Mouse (Mus musculus): ENCODE measurements around the gene Mea1.

Gene Mea1

DNA sequence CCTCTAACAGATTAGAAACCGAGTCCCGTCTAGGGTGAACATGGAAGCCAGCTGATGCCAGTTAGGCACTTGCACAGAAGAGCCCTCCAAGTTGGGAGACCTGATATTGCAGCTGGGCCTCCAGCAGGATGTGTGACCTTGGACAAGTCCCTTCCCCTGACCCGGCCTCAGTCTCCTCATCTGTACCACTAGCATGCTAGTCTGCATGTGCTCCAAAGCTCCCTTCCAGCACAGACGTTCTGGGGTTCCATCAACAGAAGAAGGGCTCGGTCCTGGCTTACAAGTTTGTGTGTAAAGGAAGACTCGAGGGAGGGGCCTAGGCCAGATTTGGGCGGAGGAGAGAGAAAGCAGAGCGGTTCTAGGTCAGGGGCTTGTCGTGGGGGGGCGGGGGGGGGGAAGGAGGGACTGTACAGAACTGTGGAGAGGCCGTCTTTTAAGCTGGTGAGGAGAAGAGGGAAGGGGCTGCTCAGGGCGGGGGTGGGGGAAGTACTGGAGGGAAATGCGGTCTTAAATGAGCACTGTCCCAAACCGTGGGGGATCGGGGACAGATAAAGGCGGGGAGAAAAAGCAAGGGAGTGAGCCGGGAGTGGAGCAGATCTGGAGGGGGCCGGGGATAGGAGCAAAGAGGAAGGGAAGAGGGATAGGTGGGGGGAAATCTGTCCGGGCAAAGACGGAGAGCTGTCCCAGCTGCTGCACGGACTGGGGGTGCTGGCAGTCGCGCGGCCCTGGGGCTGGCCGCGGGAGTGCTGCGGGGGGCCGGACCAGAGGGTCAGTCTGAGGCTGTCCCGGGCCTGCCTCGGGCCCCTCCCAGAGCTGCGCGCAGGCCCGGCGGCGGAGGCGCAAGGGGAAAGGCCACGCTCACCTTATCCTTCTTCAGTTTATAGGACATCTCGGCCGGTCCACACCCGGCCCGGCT lies 25.6 kb downstream of the Mea1 start:
- DNase-seq (ENCODE audit: low read depth in 2 of 2, low spot score in 2 of 2): no peak

DNA sequence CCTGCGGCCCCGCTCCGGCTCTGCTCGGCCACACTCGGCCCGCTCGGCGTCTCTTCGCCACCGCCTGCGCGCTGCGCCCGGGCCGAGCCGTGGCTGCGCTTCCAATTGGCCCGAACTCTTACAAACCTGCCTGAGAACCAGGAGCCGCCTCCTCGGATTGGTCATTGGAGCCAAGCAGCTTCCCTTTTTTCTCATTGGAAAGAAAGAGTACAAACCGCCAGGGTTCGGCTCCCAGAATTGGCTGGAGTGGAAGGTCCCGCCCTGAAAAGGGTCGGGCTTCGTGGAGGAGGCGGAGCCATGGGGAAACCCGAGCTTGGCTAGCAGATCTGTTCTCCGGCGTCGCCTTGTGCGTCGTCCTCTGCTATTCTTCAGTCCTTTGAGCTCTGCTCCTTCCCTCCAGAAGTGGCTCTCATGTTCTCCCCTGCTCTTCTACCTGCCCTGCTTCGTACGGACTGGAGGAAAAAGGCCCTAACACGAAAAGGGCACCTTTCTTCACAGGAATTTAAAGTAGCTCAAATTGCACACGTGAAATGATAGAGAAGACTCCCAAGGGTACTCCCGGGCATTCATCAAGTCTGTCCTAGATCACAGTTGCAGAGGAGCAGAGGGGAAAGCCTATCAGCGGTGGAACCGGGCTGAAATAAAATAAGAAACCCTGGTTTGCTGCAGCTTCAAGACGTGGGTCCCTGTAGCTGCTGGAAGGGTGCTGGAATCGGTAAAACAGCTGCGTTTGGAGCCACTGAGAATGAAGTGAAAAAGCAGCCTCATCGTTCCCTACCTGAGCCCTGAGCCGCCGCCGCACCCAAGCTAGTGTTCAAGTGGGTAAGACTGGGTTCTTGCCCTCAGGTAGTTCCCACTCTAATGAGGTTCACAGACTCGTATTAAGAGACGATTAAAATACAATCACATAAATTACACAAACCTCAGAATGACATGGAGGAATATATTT lies 26.6 kb downstream of the Mea1 start, which contains the start of gene Ppp2r5d:
Ppp2r5d (minus strand) TSS at position 225 of the 949 bp plus-strand sequence.
- DNase-seq (ENCODE audit: low read depth in 2 of 2, low spot score in 2 of 2): peak; percentile 94 to 96

DNA sequence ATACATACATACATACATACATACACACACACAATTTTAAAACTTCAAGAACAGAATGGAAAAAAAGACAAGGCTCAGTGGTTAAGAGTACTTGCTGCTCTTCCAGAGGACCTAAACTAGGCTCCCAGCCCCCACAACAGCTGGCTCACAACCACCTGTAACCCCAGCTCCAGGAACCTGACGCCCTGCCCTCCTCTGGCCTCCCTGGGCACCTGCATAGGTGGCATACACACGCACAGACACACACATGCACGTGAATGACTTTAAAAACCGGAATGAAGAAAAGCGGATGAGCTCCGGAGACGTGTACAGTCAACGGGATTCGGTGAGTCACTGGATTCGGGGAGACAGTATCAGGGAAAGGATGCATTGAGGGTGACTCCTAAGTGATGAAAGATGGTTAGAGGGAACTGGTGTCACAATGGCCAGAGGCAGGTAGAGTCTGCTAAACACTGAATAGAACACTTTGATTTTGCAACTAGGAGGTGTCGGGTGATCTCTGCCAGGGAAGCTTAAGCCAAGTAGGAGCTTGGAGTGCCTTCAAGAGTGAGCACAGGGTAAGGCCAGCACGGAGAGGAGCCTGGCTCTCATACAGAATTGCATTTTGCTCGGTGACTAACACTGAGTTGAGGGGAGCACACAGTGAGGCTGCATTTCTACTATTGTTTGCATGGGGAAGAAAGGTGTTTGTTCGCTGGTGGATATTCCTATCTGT lies 27.9 kb downstream of the Mea1 start:
- no peak for DNase-seq (ENCODE audit: low read depth in 2 of 2, low spot score in 2 of 2)

DNA sequence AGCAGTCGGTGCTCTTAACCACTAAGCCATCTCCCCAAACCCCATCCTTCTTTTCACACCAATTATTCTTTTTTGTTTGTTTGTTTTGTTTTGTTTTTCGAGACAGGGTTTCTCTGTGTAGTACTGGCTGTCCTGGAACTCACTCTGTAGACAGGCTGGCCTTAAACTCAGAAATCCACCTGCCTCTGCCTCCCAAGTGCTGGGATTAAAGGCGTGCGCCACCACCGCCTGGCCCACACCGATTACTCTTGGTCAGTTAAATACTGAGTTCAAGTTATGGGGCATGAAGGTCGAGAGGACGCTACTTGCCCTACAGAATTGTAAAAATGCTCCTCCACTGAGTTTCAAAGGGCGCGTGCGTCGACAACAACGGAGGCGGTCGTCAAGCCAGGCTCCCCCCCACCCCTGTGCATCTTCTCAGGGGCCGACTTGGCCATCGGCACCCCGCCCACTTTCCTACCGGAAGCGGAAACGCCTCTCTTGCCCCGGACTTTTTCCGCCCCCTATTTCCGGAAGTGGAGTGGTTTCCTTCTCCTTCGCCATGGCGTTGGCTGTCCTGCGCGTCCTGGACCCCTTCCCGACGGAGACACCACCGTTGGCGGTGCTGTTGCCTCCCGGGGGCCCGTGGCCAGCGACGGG lies 32.5 kb downstream of the Mea1 start, which contains the start of gene Pex6:
Pex6 (plus strand) TSS at position 505 of the 639 bp plus-strand sequence.
- DNase-seq (ENCODE audit: low read depth in 2 of 2, low spot score in 2 of 2): peak; percentile 88 to 90

DNA sequence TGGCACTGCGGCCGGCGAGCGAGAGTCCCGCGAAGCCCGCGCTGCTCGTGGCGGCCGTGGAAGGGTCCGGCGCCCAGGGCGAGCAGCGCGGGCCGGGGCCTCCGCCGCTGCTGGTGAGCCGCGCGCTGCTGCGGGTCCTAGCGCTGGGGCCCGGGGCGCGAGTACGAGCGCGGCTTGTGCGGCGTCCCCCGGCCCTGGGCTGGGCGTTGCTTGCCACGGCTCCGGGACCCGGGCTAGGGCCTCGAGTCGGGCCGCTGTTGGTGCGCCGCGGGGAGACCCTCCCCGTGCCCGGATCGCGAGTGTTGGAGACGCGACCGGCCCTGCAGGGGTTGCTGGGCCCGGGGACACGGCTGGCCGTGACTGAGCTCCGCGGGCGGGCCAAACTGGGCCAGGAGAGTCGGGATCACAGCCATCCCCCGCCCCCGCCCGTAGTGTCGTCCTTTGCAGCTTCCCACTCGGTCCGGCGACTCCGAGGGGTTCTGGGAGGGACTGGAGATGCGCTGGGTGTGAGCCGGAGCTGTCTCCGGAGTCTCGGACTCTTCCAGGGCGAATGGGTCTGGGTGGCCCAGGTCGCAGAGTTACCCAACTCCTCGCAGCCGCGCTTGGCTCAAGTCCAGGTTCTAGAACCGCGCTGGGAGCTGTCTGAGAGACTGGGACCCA lies 33.1 kb downstream of the Mea1 start:
- DNase-seq (ENCODE audit: low read depth in 2 of 2, low spot score in 2 of 2): no peak

- no peak for DNase-seq (ENCODE audit: low read depth in 2 of 2, low spot score in 2 of 2)
Observed at GRCm38 (mm10) chr17:46712442-46712841, 33.8 kb downstream of the Mea1 start.

DNA sequence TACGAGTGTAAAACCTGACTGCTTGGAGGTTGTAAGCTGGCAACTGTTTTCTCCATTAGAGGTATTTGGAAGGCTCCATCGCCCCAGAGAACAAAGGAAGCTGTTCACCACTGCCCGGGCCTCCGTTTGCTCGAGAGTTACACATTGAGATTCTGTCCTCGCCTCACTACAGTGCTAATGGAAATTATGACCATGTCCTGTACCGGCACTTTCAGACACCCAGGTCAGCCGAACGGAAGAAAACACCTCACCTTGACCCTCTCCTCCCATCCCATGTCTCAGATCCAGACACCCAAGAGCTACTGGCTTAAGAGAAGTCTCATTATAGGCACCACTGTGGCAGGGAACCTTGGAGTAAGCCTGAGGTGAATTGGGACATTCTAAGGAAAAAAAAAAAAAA lies 35.3 kb downstream of the Mea1 start:
- no peak for DNase-seq (ENCODE audit: low read depth in 2 of 2, low spot score in 2 of 2)

GRCm38 (mm10) chr17:46714756-46715481 lies 36.3 kb downstream of the Mea1 start:
- DNase-seq (ENCODE audit: low read depth in 2 of 2, low spot score in 2 of 2): no peak

DNA sequence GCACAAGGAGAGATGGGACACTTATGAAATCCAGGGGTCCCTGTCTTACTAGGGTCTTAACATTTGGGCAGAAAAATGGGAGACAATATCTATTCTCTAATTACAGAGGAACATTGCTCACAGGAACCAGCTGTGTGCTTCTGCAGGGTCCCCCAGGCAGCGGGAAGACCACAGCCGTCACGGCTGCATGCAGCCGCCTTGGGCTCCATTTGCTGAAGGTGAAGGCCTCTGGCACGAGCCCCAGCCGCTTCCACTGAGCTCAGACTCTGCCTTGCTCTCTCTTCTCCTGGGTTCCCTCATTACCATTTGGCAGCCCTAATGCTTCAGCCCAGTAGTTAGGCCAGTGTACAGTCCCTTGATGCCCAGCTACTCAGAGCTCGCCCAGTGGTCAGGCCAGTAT lies 42.5 kb downstream of the Mea1 start:
- DNase-seq (ENCODE audit: low read depth in 2 of 2, low spot score in 2 of 2): no peak

DNA sequence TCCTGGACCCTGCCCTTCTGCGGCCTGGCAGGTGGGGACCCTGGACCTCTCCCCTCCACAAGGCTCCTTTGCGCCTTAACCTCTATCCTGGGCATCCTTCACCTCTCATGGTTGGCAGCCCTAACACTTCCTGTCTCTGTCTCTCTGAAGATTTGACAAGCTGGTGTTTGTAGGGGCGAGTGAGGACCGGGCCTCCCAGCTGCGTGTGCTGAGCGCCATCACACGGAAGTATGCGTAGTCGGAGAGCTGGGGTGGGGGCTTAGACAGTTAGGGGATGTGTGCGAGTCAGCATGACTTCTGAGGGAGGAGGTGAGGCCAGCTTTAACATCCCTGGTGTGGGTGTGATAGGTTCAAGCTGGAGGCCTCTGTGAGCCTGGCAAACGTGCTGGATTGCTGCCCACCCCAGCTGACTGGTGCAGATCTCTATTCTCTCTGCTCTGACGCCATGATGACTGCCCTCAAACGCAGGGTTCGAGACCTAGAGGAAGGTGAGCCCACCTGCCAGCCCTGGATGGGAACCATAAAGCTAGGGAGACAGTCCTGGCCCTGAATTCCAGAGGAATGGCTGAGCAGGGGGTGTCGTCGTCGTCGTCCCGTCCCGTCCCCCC lies 46.0 kb downstream of the Mea1 start:
- DNase-seq (ENCODE audit: low read depth in 2 of 2, low spot score in 2 of 2): no peak

GRCm38 (mm10) chr17:46725273-46725672 lies 46.7 kb downstream of the Mea1 start:
- DNase-seq (ENCODE audit: low read depth in 2 of 2, low spot score in 2 of 2): peak; percentile 27 to 51

GRCm38 (mm10) chr17:46725731-46726645 lies 47.4 kb downstream of the Mea1 start:
- no peak for DNase-seq (ENCODE audit: low read depth in 2 of 2, low spot score in 2 of 2)

GRCm38 (mm10) chr17:46727271-46727670 lies 48.7 kb downstream of the Mea1 start:
- DNase-seq (ENCODE audit: low read depth in 2 of 2, low spot score in 2 of 2): no peak

DNA sequence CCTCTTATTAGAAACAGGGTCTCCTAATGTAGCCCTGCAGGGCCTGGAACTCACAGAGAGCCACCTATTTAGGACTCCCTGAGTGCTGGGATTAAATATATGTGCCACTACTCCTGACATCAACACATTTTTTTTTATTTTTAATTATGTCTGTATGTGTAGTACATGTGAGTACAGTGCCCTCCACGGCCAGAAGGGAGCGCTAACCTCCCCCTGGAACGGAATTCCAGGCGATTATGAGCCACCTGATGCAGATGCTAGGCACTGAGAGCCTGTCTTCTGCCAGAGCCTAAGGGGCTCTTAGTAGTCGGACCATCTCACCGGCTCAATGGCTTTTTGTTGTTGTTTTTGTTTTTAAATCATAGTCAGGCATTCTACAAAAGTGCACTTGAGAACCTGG lies 49.4 kb downstream of the Mea1 start:
- no peak for DNase-seq (ENCODE audit: low read depth in 2 of 2, low spot score in 2 of 2)

DNA sequence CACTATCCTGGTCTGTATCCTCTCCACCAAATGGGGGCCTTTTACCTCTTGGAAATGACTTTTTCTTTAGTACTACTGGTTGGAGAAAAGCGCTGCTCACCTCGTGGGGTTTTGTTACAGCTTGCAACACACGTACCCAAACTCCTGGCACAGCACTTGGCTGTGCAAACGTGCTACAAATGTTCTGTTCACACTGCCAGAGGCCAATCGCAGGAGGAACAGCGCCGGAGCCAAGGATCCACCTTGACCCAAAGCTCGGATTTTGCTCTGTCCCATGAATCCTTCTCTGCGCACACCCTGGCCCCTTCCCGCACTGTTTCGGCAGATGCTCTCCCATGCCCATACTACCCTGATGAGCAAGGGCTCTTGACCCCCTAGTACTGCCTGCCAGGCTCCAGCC lies 49.9 kb downstream of the Mea1 start:
- no peak for DNase-seq (ENCODE audit: low read depth in 2 of 2, low spot score in 2 of 2)

- DNase-seq (ENCODE audit: low read depth in 2 of 2, low spot score in 2 of 2): no peak
Observed at GRCm38 (mm10) chr17:46728904-46729318, 50.3 kb downstream of the Mea1 start, which contains the start of gene Gnmt. Gene Gnmt (minus strand): TSS chr17:46729168.

All from CD8-positive naive resting alpha-beta T cell, adult 2 months (primary cell).